Mouse (Mus musculus): ENCODE measurements around the gene Fa2h. TPM values are rescaled to one million over a fixed set of nuclear protein-coding genes. Genes with fewer than 3 reads are reported as not detected.

Fa2h gene
- polyA plus RNA-seq, 1 experiment from 2014 or later, result not detected

DNA sequence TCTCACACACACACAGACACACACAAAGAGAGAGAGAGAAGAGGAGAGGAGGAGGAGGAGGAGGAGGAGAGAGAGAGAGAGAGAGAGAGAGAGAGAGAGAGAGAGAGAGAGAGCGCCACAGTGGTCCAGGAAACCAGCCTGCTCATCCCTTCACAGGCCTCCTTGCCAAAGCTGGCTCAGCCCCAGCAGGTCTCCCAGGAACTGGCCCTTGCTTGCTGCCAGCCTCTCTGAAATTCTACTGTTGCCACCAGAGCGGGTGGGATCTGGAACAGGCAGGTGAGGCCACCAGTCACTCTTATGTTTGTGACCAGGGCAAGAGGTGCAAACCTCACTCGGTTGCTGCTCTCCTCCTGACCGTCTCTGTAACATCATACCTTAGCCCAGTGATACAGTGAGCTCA, 36.2 kb downstream of the Fa2h start:
- DNase-seq (ENCODE audit: low spot score), result no peak
- no peaks in the 10 kb centered on the region for H3K27me3 ChIP-seq (ENCODE audit: control insufficient read depth, insufficient read depth, low read length)
- no peaks in the 10 kb centered on the region for H3K4me1 ChIP-seq (ENCODE audit: control insufficient read depth, insufficient read depth, low read length)
- no peaks in the 10 kb centered on the region for H3K9me3 ChIP-seq (replicated peaks; ENCODE audit: control insufficient read depth, low read length)
- H3K27ac ChIP-seq (replicated peaks; ENCODE audit: low read depth, low read length), result no peak overlapping the region
- no peak overlapping the region for H3K4me3 ChIP-seq (ENCODE audit: low read depth, low read length)
- no peak overlapping the region for H3K4me2 ChIP-seq (ENCODE audit: low read depth, low read length)
- ATAC-seq (replicated peaks; ENCODE audit: insufficient number of reproducible peaks, low FRiP score, low TSS enrichment, low read depth), result no peak
- no peak overlapping the region for H3K9ac ChIP-seq (replicated peaks; ENCODE audit: low read length)
- no peaks in the 10 kb centered on the region for H3K36me3 ChIP-seq (replicated peaks; ENCODE audit: control insufficient read depth, insufficient read depth, low read depth, low read length)
- 90% methylated on average over 4 of the region's 4 CpGs for WGBS

DNA sequence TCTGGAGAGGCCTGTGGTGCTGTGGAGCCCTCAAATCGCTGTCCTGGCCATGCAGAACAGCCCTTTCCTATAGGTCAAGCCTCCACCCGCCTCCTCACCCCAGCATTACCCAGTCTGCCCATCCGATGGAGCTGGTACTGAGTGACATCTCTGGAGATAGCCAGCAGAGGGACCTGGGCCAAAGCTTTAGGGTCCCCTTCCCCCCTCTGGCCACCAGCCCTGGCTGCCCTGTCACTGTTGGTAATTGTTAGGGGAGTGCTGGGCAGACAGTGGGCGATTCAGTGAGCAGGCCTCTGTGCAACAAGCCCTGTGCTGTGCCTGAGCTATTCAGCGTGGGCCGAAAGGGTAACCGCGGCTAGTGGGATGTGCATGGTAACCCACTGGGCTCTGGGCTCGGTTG, 40.1 kb downstream of the Fa2h start:
- no peaks in the 10 kb centered on the region for H3K36me3 ChIP-seq (replicated peaks; ENCODE audit: control insufficient read depth, insufficient read depth, low read depth, low read length)
- H3K4me3 ChIP-seq (ENCODE audit: low read depth, low read length), result no peak overlapping the region
- no peaks in the 10 kb centered on the region for H3K4me1 ChIP-seq (ENCODE audit: control insufficient read depth, insufficient read depth, low read length)
- 81% methylated on average over 9 of the region's 9 CpGs for WGBS
- H3K9ac ChIP-seq (replicated peaks; ENCODE audit: low read length), result no peak overlapping the region
- DNase-seq (ENCODE audit: low spot score) (no peak), ATAC-seq (replicated peaks; ENCODE audit: insufficient number of reproducible peaks, low FRiP score, low TSS enrichment, low read depth) (no peak)
- no peak overlapping the region for H3K4me2 ChIP-seq (ENCODE audit: low read depth, low read length)
- H3K27me3 ChIP-seq (ENCODE audit: control insufficient read depth, insufficient read depth, low read length), result no peaks in the 10 kb centered on the region
- H3K9me3 ChIP-seq (replicated peaks; ENCODE audit: control insufficient read depth, low read length), result no peaks in the 10 kb centered on the region
- H3K27ac ChIP-seq (replicated peaks; ENCODE audit: low read depth, low read length), result no peak overlapping the region

GRCm38 (mm10) chr8:111352289-111352688, 41.3 kb downstream of the Fa2h start:
- H3K27me3 ChIP-seq (ENCODE audit: control insufficient read depth, insufficient read depth, low read length), result no peaks in the 10 kb centered on the region
- no peaks in the 10 kb centered on the region for H3K9me3 ChIP-seq (replicated peaks; ENCODE audit: control insufficient read depth, low read length)
- H3K9ac ChIP-seq (replicated peaks; ENCODE audit: low read length), result no peak overlapping the region
- WGBS, result 85% methylated on average over 5 of the region's 5 CpGs
- no peak overlapping the region for H3K4me2 ChIP-seq (ENCODE audit: low read depth, low read length)
- DNase-seq (ENCODE audit: low spot score) (no peak), ATAC-seq (replicated peaks; ENCODE audit: insufficient number of reproducible peaks, low FRiP score, low TSS enrichment, low read depth) (no peak)
- H3K4me3 ChIP-seq (ENCODE audit: low read depth, low read length), result no peak overlapping the region
- no peak overlapping the region for H3K27ac ChIP-seq (replicated peaks; ENCODE audit: low read depth, low read length)
- no peaks in the 10 kb centered on the region for H3K4me1 ChIP-seq (ENCODE audit: control insufficient read depth, insufficient read depth, low read length)
- H3K36me3 ChIP-seq (replicated peaks; ENCODE audit: control insufficient read depth, insufficient read depth, low read depth, low read length), result no peaks in the 10 kb centered on the region

DNA sequence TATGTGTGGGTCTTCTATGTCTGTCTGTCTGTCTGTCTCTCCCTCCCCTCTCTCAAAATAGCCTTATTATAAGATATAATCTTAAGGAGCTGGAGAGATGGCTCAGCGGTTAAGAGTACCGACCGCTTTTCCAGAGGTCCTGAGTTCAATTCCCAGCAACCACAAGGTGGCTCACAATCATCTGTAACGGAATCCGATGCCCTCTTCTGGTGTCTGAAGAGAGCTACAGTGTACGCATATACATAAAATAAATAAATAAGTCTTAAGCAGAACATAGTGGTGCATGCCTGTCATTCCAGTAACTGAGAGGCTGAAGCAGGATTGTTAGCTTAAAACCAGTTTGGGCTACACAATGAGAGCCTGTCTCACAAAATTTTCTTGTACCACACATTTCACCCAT, 43.0 kb downstream of the Fa2h start:
- DNase-seq (ENCODE audit: low spot score), result no peak
- no peak for ATAC-seq (replicated peaks; ENCODE audit: insufficient number of reproducible peaks, low FRiP score, low TSS enrichment, low read depth)
- H3K27ac ChIP-seq (replicated peaks; ENCODE audit: low read depth, low read length), result no peak overlapping the region
- no peaks in the 10 kb centered on the region for H3K36me3 ChIP-seq (replicated peaks; ENCODE audit: control insufficient read depth, insufficient read depth, low read depth, low read length)
- H3K9me3 ChIP-seq (replicated peaks; ENCODE audit: control insufficient read depth, low read length), result no peaks in the 10 kb centered on the region
- H3K4me3 ChIP-seq (ENCODE audit: low read depth, low read length), result no peak overlapping the region
- 87% methylated on average over 6 of the region's 6 CpGs for WGBS
- H3K4me1 ChIP-seq (ENCODE audit: control insufficient read depth, insufficient read depth, low read length), result no peaks in the 10 kb centered on the region
- H3K27me3 ChIP-seq (ENCODE audit: control insufficient read depth, insufficient read depth, low read length), result no peaks in the 10 kb centered on the region
- no peak overlapping the region for H3K4me2 ChIP-seq (ENCODE audit: low read depth, low read length)
- no peak overlapping the region for H3K9ac ChIP-seq (replicated peaks; ENCODE audit: low read length)

GRCm38 (mm10) chr8:111343225-111343624, 50.4 kb downstream of the Fa2h start:
- Histone ChIP-seq H3K4me1 (ENCODE audit: control insufficient read depth, insufficient read depth, low read length) (no peaks in the 10 kb centered on the region), H3K9ac (replicated peaks; ENCODE audit: low read length) (no peak overlapping the region), H3K9me3 (replicated peaks; ENCODE audit: control insufficient read depth, low read length) (no peaks in the 10 kb centered on the region), H3K4me3 (ENCODE audit: low read depth, low read length) (no peak overlapping the region), H3K27me3 (ENCODE audit: control insufficient read depth, insufficient read depth, low read length) (peaks cover 3% of the 10 kb centered on the region; the same call in 1 of the 2 replicates), H3K4me2 (ENCODE audit: low read depth, low read length) (no peak overlapping the region), H3K36me3 (replicated peaks; ENCODE audit: control insufficient read depth, insufficient read depth, low read depth, low read length) (no peaks in the 10 kb centered on the region), H3K27ac (replicated peaks; ENCODE audit: low read depth, low read length) (no peak overlapping the region)
- WGBS, result 19% methylated on average over 5 of the region's 5 CpGs
- peak; percentile 82 for DNase-seq (ENCODE audit: low spot score)
- ATAC-seq (replicated peaks; ENCODE audit: insufficient number of reproducible peaks, low FRiP score, low TSS enrichment, low read depth), result no peak

DNA sequence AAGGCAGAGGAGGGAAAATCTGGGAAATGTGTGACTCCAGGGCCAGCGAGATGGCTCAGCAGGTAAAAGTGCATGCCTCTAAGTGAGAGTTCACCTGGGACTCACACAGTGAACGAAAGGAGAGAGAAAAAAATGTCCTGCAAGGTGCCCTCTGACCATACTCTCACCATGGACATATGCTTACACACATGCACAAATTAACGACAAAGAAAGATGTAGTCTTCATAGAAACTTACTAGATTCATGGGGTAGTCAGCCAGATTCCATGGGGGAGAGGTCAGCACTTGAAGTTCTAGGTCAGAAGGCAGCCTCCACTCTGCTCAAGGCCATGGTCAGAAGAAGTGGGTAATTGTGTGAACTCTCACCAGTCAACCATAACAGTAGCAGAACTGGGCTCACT, 53.4 kb downstream of the Fa2h start:
- no peak for ATAC-seq (replicated peaks; ENCODE audit: insufficient number of reproducible peaks, low FRiP score, low TSS enrichment, low read depth)
- no peak overlapping the region for H3K4me3 ChIP-seq (ENCODE audit: low read depth, low read length)
- H3K27ac ChIP-seq (replicated peaks; ENCODE audit: low read depth, low read length), result no peak overlapping the region
- 78% methylated on average over 3 of the region's 3 CpGs for WGBS
- 0 out of 2 replicates have a peak, but pooled peaks cover 2% of the 10 kb centered on the region for H3K4me1 ChIP-seq (ENCODE audit: control insufficient read depth, insufficient read depth, low read length)
- no peaks in the 10 kb centered on the region for H3K36me3 ChIP-seq (replicated peaks; ENCODE audit: control insufficient read depth, insufficient read depth, low read depth, low read length)
- DNase-seq (ENCODE audit: low spot score), result no peak
- H3K27me3 ChIP-seq (ENCODE audit: control insufficient read depth, insufficient read depth, low read length), result peaks cover 6% of the 10 kb centered on the region; the same call in 1 of the 2 replicates
- H3K9ac ChIP-seq (replicated peaks; ENCODE audit: low read length), result no peak overlapping the region
- no peaks in the 10 kb centered on the region for H3K9me3 ChIP-seq (replicated peaks; ENCODE audit: control insufficient read depth, low read length)
- H3K4me2 ChIP-seq (ENCODE audit: low read depth, low read length), result no peak overlapping the region

- Histone ChIP-seq H3K27ac (replicated peaks; ENCODE audit: low read depth, low read length) (no peak overlapping the region), H3K4me2 (ENCODE audit: low read depth, low read length) (peak overlapping the region; percentile 66), H3K9me3 (replicated peaks; ENCODE audit: control insufficient read depth, low read length) (no peaks in the 10 kb centered on the region), H3K4me1 (ENCODE audit: control insufficient read depth, insufficient read depth, low read length) (0 out of 2 replicates have a peak, but pooled peaks cover 2% of the 10 kb centered on the region), H3K27me3 (ENCODE audit: control insufficient read depth, insufficient read depth, low read length) (peaks cover 6% of the 10 kb centered on the region; the same call in 1 of the 2 replicates), H3K9ac (replicated peaks; ENCODE audit: low read length) (no peak overlapping the region), H3K4me3 (ENCODE audit: low read depth, low read length) (no peak overlapping the region), H3K36me3 (replicated peaks; ENCODE audit: control insufficient read depth, insufficient read depth, low read depth, low read length) (no peaks in the 10 kb centered on the region)
- 44% methylated on average over 12 of the region's 12 CpGs for WGBS
- no peak for ATAC-seq (replicated peaks; ENCODE audit: insufficient number of reproducible peaks, low FRiP score, low TSS enrichment, low read depth)
- no peak for DNase-seq (ENCODE audit: low spot score)
Observed at GRCm38 (mm10) chr8:111338370-111339208, 55.0 kb downstream of the Fa2h start.

DNA sequence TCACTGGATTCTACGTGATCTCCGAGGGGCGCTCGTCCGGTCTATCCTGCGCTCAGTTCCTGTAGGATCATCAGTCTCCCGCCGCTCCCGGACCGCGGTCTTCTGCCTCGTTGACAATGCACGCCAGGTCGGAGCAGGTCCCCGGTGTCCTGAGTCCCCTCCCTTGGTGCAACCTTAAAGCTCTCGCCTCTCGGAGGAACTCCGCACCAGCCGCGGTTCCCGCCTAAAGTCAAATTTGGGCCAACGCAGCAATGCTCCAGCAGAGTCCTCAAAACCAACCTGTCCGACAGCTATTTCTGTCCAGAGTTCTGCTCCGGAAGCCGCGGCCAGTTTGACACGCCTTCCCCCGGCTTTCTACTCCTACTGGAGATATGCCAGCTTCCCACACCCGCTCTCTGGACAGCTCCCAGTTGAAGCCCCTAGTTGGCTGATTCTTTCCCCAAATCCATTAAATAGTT, 55.7 kb downstream of the Fa2h start, which contains the start of gene Mlkl:
TSS of gene Mlkl (minus strand) at position 288 of the 458 bp plus-strand sequence.
- DNase-seq (ENCODE audit: low spot score), result peak; percentile 55
- Histone ChIP-seq H3K9ac (replicated peaks; ENCODE audit: low read length) (no peak within 1 kb of the TSS; the same call in none of the 2 replicates), H3K27ac (replicated peaks; ENCODE audit: low read depth, low read length) (no peak within 1 kb of the TSS), H3K27me3 (ENCODE audit: control insufficient read depth, insufficient read depth, low read length) (peaks cover 6% of the 10 kb centered on the region; the same call in 1 of the 2 replicates), H3K4me3 (ENCODE audit: low read depth, low read length) (peak within 1 kb of the TSS; percentile 33), H3K4me2 (ENCODE audit: low read depth, low read length) (peak within 1 kb of the TSS; percentile 66), H3K9me3 (replicated peaks; ENCODE audit: control insufficient read depth, low read length) (no peaks in the 10 kb centered on the region), H3K36me3 (replicated peaks; ENCODE audit: control insufficient read depth, insufficient read depth, low read depth, low read length) (no peaks in the 10 kb centered on the region), H3K4me1 (ENCODE audit: control insufficient read depth, insufficient read depth, low read length) (0 out of 2 replicates have a peak, but pooled peaks cover 2% of the 10 kb centered on the region)
- under 1% methylated on average over 29 of the region's 29 CpGs for WGBS
- ATAC-seq (replicated peaks; ENCODE audit: insufficient number of reproducible peaks, low FRiP score, low TSS enrichment, low read depth), result no peak

All from embryonic facial prominence, embryonic 11.5 days (tissue).